Mouse (Mus musculus) urinary bladder, adult 18-20 months (tissue): ENCODE data around the gene Ap5s1.
A peak's percentile ranks its signal among the peaks of the same experiment; 100 is the strongest.

ENCODE experiments used
- DNase-seq, 2 experiments: peaks; one replicate each; pipeline ENCODE4 v3.0.0; 2022; ENCODE audit warnings: low spot score in 2 of 2, mixed read lengths in 2 of 2

The Ap5s1 gene

DNA sequence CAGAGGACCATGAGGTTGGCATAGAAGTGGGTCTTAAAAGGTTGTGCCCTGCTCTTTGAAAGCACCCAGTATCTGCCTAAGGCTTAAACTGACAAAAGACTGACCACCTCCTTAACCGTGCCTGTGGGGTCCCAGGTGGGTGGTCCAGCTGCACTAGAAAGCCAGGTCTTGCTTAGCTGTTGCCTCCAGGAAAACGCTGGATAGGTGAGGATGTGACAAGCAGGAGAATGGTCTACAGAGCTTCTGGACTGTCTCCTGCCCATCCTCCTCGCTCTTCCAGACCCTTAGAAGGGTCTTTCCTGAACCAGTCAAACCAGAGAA is 19.3 kb upstream of the Ap5s1 start:
- DNase-seq = no peak

GRCm38 (mm10) chr2:131188311-131188710 is 18.6 kb upstream of the Ap5s1 start:
- DNase-seq = no peak

GRCm38 (mm10) chr2:131189521-131190309 is 17.2 kb upstream of the Ap5s1 start:
- no peak for DNase-seq

DNA sequence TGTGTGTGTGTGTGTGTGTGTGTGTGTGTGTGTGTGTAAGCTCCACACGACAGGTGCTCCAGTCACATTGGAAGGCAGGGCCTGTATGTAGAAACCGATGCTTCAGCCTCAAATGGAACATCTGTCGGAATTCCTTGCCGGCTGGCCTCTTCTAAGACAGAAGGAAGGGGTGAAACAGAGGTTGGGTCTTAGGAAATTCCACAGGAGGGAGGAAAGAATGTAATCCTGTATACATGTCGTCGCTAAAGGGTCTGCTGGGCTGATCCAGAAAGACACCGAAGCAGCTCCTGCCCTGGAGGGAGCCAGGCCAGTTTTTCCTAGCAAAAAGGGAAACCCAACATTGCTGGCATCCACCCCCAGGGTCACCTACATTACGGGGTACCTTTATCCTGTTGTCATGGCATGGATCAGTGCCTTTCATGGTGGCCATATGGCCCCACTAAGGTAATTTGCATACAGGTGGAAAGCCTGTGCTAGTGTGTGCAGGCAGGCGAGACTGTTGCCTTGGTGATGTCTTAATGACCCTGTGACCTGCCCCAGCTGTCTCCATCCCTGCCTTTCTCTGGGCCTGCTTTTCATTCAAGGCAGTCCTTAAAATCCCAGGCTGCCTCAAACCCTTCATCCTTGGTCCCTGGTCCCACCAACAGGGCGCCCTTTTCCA is 16.4 kb upstream of the Ap5s1 start:
- DNase-seq = no peak

DNA sequence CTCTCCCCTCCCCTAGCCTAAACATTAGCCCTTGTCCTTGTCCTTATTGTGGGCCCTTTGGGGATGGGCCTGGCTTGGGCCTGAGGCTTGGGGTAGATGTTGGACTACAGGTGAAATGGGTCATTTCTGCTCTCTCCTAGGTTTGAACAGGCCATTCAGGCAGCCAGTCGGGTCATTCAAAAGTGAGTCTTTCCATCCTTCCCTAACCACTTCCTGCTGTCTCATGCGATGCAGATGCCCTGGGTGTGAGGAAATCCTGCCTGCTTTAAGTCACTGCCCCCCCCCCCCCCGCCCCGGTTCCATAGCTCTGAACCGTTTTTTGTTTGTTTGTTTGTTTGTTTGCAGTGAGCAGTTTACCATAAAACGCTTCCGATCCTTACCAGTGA is 15.9 kb upstream of the Ap5s1 start:
- DNase-seq = no peak

DNA sequence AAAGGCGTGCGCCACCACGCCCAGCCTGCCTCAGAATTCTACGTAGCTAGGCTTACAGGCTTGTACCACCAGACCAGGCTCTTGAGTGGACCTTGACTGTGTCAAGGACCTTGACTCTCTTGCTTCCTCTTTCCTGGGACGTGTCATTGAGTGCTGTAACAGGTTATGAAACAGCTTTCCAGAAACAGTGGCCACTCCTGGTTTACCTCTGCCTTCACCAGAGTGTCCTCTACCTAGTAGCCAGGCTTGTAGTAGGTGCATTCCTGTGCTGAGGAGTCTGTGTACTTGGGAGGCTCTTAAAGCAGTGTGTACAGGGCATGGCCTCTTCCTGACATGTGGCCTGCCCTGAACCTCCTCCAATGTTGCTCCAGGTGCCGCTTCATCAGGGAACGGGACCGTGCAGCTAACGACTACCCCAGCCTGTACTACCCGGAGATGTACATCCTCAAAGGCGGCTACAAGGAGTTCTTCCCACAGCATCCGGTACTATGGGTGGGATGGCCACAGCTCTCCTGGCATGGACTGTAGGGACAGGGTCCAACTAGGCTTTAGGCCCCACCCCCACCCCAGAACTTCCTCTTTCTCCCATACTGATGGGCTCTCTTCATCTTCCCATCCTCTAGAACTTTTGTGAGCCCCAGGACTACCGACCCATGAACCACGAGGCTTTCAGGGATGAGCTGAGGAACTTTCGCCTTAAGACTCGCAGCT is 10.1 kb upstream of the Ap5s1 start:
- no peak for DNase-seq

DNA sequence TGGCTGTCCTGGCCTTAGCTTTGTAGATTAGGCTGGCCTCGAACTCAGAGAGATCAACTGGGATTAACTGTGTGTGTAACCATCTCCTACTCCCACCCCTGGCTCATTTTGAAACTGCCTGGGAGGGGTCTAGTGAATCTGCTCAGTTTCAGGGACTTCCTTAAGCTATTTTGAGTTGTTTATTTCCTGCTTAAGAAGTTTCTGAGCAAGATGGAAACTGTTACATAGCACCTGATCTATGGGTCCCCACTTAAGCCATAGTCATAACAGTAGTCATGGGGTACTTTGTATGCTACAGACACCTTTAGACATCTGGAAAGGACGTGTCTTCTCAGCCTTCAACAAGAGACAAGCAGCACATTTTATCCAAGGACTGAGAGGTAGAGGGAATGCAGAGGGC is 6.2 kb upstream of the Ap5s1 start:
- DNase-seq = no peak

GRCm38 (mm10) chr2:131201262-131201661 is 5.6 kb upstream of the Ap5s1 start:
- no peak for DNase-seq

GRCm38 (mm10) chr2:131203816-131204409 is 3.0 kb upstream of the Ap5s1 start:
- no peak for DNase-seq

GRCm38 (mm10) chr2:131204410-131204981 is 2.4 kb upstream of the Ap5s1 start:
- peak; percentile 92 to 98 for DNase-seq

GRCm38 (mm10) chr2:131205521-131206182 is 1.2 kb upstream of the Ap5s1 start:
- no peak for DNase-seq

- no peak for DNase-seq
Measured at GRCm38 (mm10) chr2:131208356-131208755, 1.5 kb downstream of the Ap5s1 start.

- no peak for DNase-seq
Measured at GRCm38 (mm10) chr2:131209125-131209795, 2.4 kb downstream of the Ap5s1 start.

- peak; percentile 94 to 96 for DNase-seq
Measured at GRCm38 (mm10) chr2:131209969-131210792, 3.3 kb downstream of the Ap5s1 start.

- peak in 1 of 2 experiments; percentile 26 for DNase-seq
Measured at GRCm38 (mm10) chr2:131211026-131211615, 4.2 kb downstream of the Ap5s1 start.

DNA sequence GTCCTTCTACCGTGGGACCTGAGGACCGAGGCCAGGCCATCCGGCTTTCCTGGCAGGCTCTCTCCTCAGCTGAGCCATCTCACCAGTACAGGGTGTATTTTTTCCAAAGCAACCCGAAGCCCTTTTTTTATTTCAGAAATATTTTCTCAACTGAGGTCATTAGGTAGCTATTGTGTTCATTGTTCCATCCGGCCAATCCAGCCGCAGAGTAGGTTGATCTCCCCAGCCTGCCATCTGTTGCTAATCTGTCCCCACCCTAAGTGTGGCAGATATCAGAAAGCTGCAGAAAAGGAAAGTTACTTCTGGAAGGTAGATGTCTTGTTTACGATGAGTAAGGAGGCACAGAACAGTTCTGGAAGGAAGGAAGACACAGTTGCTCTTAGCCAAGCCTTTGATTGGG is 6.9 kb downstream of the Ap5s1 start:
- no peak for DNase-seq

DNA sequence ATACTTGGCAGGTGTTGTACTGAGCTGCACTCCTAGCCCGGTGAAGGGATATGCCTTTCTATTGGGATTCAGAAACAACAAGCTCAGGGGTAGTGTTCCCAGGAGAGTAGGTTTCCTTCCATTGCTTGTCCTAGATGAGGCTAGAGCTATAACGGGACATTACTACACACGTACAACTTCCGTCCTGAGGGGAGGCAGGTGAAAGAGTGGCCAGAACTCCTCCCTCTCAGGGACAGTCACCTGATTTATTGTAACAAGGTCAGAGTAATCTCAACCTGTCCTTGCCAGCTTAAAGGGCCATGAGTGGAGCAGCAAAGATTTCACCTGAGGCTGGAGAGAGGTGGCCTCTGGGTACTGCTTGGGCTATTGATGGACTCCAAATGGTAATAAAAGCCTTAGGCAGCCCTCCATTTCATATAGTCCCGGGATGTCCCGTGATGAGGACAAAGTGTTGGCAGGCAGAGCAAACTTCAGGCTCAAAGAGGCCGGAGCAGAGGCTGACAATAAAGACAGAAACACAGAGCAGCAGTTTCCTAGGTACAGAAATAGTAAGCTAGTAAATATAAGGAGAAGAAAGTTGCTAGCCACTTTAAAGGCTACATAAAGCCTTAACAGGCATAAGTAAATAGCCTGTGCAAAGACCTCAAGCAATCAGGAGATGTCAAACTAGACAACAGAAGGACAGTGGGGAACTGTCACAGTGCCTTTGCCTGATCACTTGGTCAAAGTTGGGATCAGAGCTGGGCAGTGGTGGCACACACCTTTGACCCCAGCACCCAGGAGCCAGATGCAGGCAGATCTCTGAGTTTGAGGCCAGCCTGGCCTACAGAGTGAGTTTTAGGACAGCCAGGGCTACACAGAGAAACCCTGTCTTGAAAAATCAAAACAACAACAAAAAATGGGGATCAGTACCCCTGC is 9.3 kb downstream of the Ap5s1 start:
- DNase-seq = no peak

GRCm38 (mm10) chr2:131220030-131220429 is 13.2 kb downstream of the Ap5s1 start:
- DNase-seq = no peak
